Mouse (Mus musculus) brain, embryonic 18.5 days (tissue): Measurements from ENCODE around the gene Kdr.

Experiments
- DNase-seq: peaks from one replicate; pipeline ENCODE4 v3.0.0-alpha.2; 2012; ENCODE audit warnings: low read depth, low spot score

Gene Kdr

DNA sequence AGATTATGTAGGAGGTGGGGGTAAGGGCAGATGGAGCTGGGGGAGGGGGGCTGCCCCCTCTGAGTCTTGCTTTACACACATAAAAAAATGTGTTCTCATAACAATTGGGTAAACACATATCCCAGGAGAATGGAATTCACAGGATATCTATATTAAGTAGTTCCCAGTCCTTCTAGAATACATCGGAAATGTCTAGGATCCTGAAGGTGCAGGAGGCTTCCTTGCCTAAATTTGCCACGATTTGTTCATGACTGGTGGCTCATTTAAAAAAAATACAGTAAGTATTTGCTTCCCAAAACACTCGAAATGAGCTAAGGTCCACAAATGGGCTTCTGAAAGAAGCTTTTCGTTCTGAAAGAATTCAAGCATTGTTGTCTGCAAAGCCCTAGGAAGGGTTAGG lies 61.0 kb downstream of the Kdr start:
- no peak for DNase-seq

DNA sequence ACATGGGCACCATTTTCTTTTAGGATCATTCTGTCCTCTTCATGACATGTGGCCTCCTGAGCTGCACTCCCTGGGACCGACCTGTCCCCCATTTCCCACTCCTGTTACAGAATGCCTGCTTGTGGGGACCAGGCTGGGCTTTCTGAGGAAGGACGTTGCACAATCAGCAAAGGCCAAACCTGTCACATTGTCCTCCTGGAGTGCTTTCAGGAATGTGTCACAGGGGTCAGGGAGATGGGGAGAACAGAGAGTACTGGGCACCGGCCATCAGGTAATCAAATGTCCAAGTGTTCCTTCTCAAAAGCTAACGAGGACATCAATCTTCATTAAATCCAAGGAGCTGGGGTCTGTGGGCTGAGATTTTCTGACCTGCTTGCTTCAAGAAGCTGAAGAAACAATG lies 72.2 kb downstream of the Kdr start:
- DNase-seq, result no peak

DNA sequence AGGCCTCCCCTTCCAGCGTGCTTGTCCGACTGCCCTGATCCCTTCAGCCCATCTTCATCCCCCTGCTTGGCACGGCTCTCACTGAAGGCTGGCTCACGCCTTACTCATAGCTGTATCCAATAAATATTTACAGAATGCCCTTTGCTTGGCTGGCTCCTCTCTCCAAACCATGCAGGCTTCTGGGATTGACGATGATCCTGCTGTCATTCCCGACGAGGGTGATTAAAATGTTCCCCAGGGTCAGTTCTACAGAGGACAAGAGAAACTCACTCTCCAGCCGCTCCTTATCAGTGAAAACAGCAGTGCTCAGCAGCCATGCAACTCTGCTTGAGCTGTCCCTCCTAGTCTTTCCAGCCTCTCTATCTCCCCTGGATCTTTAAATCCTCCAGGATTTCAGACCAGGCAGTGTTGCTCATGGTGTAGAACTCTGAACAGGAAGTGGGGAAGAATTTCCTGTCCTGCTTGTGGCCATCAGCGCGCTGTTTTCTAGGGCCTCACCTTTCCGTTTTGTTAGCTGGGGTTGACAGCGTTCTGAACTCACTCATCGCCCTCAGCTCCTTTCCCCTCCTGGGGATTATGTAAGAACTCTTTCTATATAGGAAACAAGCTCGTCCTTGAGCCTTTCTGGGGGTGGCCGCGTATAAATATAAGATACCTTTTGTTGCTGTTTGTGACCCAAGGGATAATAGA lies 77.9 kb downstream of the Kdr start:
- DNase-seq, result no peak

DNA sequence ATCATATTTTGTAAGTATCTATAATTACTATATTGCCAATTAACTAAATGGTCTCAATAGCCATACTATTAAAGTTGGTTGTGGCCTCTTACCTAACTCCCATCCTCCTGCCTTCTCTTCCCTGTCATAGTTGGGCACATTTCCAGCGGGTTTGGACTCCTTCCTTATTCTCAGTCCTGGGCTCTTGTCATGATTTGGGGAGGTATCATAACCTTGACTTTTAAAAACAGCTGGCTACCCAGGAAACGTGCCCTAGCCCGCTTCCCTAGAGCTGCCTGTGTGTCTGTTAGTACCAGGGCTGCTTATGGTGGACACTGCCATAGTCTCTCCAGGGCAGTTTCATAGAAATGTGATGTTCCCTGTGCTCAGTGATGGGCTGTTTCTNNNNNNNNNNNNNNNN lies 82.9 kb downstream of the Kdr start:
- DNase-seq, result no peak

DNA sequence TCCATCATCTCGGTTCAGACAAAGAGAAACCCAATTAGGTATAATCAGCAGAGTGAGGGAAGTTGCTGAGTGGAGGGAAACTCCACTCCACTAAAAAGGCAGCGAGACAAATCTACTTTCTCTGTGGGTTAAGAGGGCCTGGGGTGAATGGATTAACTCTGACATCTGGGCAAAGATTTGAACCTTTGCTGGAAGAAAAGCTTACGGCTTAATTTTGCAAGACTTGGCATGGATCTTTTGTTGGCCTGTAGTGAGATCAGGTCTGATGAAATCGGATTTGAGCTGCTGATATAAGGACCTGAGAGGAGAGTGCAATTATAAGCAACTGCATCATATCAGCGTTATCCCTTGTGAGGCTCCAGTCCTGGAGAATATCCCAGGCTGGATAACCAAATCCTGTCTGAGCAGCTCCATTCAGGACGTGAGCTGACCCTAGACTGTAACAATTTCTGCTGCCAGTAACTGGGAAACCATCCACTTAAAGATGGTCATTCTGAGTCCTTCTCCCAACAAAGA lies 85.2 kb downstream of the Kdr start:
- no peak for DNase-seq
